Mouse (Mus musculus): ENCODE results near the gene Exoc3l.
"Not testable (repeated sequence)": the region's sequence is repeated elsewhere in the genome, so short reads cannot be mapped to it uniquely, and the experiment has no call there.

The Exoc3l gene

DNA sequence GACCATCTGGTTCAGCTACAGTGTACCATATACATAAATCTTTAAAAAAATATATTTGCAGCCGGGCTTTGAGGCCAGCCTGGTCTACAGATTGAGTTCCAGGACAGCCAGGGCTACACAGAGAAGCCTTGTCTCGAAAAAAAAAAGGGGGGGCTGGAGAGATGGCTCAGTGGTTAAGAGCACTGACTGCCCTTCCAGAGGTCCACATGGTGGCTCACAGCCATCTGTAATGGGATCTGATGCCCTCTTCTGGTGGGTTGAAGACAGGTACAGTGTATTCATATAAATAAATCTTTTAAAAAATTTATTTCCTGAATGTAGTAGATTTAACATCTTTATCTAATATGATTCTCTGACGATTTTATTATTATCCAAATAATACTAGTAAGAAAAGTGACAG lies 4.1 kb downstream of the Exoc3l start:
- not testable (repeated sequence) for DNase-seq (ENCODE audit: low spot score)

DNA sequence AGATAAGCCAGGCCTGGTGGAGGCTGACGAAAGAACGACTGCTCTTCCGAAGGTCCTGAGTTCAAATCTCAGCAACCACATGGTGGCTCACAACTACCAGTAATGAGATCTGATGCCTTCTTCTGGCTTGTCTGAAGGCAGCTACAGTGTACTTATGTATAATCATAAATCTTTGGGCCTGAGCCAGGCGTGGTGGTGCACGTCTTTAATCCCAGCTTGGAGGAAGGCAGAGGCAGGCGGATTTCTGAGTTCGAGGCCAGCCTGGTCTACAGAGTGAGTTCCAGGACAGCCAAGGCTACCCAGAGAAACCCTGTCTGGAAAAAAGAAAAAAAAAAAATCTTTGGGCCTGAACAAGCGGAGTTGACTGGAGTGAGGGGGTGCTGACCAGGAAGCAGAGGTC lies 4.5 kb downstream of the Exoc3l start:
- not testable (repeated sequence) for DNase-seq (ENCODE audit: low spot score)

DNA sequence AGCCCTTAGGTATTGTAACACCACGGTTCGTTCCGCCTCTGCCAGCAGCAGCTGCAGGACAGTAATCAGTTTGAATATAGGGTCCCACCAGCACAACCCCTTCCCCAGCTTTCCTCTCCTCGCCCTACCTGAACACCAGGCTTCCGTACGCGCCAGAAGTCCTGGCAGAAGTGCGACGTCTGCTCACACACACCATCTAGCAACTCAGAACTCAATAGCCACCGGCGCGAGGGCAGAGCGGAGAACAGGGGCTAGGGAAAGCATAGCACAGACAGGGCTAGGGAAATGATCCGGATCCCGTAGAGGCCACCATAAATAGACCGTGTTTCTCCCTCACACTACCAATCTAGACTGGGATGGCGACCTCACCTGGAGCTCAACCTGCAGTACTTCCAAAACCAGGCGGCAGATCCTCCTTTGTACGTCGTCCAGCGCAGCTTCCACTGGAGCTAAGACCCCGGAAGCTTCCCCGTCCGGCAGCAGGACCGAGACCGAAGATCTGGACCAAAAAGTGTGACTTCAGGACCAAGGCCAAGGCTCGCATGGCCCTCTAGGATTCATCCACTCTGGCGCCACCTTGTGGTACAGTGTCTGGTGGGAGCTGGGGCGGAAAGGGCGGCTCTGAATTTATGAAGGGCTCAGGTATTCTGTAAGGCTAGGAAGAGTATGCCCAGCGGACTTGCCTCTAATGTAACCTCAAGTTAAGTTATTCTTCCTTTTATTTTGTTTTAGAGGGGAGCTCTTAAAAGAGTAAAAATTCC lies 5.2 kb downstream of the Exoc3l start:
- peak; percentile 86 for DNase-seq (ENCODE audit: low spot score)

DNA sequence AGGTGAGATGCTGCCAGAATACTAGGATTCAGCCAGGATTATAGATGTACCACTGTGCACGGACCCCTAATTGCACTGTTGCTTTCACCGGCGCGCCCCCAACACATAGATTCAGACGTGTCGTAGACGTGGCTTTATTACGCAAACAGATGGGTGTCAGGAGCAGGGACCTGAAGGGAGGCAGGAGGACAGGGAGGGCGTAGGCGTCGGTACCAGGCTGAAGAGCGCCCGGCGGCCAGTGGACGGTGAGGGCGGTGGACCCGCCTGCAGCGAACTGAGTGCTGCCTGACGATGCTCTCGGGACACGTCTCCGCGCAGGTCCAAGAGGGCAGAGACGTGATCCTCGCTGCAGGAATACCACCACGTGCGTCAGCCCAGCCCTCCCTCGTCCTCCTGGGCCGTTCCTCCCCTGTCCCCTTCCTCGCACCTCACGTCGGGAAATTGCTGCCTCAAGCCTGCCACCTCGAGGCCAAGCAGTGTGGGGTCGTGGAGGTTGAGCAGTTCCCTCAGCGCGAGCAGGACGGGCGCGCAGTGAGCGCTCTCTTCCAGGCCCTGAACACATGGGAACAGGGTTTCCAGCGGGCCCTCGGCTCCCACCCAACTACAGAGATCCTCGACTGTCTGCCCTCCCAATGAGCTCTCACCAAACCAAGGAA lies 6.0 kb downstream of the Exoc3l start, which contains the start of gene 4931428F04Rik:
Gene 4931428F04Rik (minus strand): TSS at position 60 of the 656 bp plus-strand sequence.
- DNase-seq (ENCODE audit: low spot score) = no peak

DNA sequence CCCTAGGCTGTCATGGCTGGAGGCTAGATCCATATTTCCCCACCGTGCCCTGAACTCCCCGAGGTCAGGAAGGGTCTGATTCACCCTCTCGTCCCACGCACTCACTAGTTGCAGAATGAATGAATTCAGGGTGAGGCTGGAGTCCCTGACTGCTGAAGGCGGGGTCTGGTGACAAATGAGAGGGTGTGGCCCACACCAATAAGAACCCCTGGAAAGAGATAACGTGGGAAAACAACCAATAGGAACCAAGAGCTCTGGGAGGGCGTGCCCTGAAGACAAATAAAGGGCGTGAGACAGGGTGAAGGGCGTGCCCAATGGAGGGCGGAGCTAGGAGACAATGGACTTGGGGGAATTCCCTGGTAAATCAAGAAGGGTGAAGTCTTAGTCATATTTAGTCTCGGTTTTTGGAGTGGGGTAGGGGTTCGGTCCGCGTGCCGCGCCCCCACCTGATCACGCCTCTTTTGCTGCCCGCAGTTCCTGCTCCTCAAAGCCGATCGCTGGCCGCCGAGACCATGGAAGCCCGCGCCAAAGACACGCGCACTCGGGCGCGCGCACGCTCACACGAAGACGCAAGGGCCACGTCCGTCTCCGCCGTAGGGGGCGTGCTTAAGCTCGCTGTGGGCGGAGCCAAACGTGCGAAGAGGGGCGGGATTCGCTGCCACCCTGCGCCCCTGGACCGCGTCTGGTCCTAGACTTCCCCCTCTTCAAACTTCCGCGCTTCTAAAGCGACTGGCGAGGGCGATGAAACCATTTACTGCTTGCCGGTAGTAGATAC lies 6.8 kb downstream of the Exoc3l start:
- DNase-seq (ENCODE audit: low spot score) = peak; percentile 91

DNA sequence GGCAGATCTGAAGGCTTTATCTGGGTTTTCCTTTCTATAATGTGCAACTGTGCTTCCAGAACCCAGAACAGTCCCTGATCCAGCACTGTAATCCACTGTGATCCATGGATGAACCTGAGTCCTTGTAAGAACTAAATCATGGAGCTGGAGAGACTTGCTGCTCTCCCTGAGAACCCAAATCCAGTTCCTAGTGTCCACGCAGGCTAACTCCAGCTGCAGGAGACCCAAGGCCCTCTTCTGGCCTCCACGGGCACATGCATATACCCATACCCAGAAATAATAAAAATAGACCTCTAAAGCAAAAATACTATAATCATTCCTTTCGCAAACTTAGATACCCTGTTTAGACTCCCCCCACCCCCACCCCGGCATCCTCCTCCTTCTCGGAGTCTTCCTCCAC lies 7.7 kb downstream of the Exoc3l start:
- no peak for DNase-seq (ENCODE audit: low spot score)

DNA sequence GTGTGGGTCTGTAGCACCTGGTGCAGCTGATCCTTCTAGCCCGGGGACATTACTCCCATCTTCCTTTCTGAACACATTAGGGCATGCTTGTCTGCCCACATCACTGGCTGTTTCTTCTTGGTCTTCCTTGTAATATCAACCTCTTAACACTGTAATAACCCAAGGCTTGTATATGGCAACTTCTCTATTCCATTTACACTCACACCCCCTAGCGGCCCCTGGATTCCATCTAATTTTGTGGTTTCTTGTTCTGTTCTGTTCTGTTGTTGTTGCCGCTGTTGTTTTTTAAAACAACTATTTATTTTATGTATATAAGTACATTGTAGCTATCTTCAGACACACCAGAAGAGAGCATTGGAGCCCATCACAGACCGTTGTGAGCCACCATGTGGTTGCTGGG lies 9.0 kb downstream of the Exoc3l start:
- no peak for DNase-seq (ENCODE audit: low spot score)

DNA sequence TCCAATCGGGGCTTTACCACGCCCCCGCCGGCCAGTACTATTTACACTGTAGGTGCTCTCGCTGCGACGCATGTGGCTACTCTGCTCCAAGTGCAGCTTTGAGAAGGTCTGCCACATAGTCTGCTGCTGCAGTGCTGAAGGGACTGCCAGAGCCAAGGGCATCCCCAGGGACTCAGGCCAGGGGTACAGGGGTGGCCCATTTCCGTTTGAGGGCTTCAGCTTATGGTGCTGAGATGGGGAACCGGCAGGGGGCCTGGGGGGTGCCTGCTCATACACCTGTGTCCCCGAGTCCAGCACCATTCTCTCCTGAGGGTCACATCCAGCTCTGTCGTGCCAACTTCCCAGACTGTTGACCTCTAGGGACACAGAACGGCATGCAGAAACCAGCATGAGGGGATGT lies 10.4 kb downstream of the Exoc3l start:
- DNase-seq (ENCODE audit: low spot score) = peak; percentile 8

DNA sequence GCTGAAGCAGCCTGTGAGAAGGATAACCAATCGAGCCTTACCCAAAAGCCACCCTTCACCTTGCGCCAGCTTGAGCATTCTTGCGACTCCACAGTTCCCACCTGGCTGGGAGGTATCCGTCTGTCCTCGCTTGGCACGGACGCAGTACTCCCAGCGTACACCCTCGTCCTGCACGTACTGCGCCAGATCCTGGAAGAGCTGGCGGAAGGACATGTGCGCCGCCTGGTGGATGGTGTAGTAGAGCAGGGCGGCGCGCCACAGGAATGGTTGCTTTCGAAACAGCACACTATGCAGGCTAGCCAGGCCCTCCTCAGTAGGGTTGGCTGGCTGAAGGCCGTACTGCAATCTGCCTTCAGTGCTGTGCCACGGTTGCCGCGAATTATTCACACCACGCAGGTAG lies 12.8 kb downstream of the Exoc3l start:
- DNase-seq (ENCODE audit: low spot score) = peak; percentile 53

DNA sequence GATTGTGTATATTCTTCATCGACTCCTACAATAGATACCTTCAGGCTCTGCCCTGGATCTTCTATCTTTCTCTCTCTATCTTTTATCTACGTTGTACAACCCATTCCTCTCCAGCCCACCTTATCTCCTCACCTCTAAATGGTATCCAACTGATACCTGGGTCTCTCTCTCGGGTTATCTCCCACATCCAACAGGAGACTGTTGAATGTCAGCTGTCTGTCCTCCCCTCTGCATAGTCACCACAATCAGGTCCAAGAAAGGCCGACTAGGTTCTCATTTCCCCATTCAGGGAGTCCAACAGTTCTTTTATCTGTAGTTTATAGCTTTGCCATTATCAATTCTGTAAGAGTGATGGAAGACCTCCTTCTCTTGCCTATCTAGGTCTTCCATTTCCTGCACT lies 13.7 kb downstream of the Exoc3l start:
- no peak for DNase-seq (ENCODE audit: low spot score)

DNA sequence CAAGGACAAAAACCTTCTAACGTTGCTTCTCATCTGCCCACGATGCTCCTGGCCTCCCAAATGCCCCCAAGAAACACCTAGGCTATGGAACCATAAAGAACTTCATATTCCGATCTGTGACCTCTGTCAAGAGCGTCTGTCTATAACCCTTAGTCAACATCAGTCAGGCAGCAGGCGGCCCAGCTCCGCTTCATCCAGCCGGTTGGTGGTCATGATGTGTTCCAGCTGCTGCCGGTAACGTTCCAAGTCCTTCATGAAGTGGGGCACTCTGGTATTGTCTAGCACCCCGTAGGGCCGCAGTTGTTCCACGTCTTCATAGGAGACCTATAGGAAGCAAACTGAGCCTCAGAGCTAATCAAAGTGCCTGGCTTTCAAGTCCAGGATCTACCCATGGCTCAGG lies 14.1 kb downstream of the Exoc3l start:
- no peak for DNase-seq (ENCODE audit: low spot score)

DNA sequence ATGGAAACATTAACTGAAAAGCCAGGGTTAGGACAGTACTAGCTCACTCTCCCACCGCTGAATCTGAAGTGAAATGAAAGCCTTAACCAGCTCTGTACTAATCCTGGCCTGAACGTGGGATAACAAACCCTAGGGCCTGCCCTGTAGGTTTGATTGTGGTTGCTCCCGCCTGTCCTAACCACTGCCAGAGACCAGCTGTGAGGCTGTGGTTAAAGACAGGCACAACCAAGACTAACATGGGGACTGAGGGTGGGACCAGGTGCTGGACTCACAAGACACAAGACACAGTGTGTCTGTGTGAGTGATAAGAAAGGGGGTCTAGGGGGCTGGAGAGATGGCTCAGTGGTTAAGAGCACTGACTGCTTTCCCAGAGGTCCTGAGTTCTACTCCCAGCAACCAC lies 15.3 kb downstream of the Exoc3l start:
- DNase-seq (ENCODE audit: low spot score) = no peak

DNA sequence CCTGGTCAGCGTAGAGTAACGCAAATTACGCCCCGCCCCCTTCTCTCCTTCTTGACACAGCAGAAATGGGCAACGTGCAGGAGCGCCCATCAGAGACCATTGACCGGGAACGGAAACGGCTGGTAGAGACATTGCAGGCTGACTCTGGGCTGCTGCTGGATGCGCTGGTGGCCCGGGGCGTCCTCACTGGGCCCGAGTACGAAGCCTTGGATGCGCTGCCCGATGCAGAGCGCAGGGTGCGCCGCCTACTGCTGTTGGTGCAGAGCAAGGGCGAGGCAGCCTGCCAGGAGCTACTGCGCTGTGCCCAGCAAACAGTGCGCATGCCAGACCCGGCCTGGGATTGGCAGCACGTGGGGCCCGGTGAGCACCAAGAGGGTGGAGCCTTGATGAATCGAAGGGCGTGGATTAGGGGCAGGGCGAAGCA lies 17.0 kb downstream of the Exoc3l start:
- DNase-seq (ENCODE audit: low spot score) = peak; percentile 73

DNA sequence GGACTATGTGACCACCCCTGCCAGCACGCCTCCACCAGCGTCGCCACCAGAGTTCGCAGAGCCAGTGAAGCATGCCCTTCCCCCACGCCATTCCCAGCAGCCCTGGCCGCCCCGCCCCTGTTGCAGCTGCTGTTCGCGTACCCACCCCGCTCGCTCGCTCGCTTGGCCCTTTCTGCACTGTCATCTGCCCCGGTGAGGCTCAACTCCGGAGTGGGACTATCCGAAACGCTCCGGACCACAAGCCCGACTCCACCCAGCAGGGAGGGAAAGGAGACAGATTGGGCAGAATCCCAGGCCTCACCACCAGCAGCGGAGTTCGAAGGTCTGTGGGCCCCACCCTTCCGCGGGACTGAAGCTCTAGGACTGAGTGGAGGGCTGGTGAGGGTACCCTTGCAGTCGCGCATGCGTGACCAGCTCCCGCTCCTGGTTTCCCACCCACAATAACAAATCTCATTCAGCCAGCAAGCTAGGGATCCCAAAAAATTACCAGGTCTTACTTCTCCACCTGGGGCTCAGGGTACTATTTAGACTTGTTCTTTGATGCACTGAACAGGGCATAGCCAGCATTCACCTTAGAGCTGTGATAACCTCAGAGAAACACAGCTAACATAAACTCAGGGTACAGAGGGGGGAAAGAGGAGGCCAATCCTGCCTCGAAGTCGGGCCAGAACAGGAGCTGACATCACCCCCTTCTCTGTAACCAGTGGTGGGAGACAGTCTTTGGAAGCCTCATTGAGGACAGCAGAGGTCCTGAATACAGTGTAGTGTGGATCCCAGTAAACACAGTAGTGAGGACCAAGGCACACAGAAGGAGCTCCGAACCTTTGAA lies 19.4 kb downstream of the Exoc3l start:
- DNase-seq (ENCODE audit: low spot score) = peak; percentile 28

DNA sequence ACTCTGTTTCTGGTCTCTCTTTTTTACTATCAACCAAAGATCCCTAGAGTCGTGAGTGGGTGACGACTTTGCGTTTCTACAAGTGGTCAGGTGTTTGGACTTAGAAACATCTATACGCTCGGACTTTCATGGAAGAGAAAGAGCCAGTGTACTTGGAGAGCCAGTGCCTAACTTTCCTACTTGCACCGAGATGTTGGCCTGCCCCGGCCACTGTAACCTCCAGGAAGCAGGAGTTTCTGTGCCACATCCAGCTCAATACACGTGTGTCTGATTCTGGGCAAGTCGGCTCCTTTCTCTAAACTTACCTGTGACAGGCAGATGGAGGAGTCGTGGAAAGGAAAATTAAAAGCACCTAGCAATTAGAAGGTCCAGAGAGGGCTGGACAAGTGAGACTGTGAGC lies 20.1 kb downstream of the Exoc3l start, which contains the start of gene Nol3:
Gene Nol3 (plus strand): TSS at position 301 of the 400 bp plus-strand sequence.
- DNase-seq (ENCODE audit: low spot score) = no peak

DNA sequence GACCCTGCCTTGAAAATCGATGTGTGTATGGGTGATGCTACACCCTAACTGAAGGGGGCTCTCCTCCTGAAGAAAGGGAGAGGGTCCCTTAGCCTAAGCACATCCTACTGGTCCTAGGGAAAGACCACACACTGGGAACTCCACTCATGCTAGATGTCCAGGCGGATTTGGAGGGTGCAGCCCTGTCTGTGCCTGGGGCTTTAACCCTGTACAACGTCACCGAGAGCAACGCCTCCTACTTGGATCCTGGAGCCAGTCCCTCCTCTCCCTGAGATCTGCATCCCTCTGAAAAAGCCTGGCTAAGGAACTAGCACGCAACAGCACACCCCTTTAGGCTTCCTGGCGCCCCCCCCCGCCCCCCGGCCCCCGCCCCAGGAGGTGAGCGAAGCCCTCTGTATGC lies 20.5 kb downstream of the Exoc3l start:
- no peak for DNase-seq (ENCODE audit: low spot score)

DNA sequence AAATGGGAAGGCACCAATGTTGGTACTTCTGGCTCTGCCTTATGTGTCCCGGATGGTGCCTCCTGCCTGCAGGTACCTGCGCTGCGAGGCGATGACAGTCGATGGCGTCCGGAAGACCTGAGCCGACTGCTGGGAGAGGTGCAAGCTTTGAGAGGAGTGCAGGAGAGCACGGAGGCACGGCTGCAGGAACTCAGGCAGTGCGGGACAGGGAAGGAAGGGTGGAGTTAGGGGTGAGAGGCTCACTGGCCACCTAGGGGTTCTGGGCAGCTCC lies 25.1 kb downstream of the Exoc3l start:
- DNase-seq (ENCODE audit: low spot score) = peak; percentile 11

DNA sequence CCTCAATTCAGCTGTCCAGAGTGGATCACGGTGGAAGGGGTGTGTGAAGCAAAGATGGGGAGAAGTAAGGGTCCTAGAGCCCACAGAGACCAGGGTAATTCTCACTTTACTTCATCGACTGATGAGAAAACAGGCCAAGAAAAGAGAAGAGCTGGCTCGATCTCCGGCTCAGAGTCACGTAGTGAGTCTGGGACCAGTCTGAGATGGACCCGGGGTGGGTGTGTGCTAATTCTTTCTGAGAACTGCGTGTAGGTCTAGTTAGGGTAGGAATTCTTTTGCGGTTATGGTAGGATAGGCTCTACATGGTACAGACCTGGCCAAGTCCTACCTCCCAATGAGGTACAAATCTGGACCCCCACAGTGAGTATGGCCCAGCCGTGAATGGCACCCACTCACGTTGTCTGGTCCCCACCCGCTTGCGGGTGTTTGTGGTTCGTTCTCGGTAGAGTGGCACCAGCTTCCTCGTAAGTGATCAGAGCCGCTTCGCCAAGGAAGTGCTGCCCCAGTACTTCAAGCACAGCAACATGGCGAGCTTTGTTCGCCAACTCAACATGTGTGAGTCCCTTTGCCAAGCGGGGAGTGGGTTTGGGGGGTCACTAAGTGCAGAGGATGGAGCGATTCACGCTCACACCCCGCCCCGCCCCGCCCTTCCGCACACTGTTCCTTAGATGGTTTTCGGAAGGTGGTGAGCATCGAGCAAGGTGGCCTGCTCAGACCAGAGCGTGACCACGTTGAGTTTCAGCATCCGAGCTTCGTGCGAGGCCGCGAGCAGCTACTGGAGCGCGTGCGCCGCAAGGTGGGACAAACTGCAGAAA lies 25.6 kb downstream of the Exoc3l start:
- DNase-seq (ENCODE audit: low spot score) = peak; percentile 4

DNA sequence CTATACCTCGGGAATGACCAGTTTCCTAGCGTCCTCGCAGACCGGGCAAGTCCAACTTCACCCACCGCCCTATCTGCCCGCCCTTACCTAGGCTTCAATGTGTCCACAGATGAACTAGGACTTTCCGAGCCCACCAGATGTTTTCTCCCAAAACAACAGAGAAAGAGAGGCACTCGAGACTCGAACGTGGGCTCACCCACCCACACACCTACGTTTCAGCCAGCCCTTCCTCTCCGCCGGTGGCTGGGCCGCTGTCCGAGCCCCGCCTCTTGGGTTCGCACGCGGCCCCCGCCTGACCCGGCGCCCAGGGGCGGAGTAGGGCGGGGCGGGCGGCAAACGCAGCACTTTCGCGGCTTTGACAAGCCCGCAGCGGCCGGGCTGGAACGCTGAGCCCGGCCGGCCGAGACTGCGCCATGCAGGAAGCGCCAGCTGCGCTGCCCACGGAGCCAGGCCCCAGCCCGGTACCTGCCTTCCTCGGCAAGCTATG lies 26.4 kb downstream of the Exoc3l start, which contains the start of gene Hsf4:
Gene Hsf4 (plus strand): TSS at position 341 of the 487 bp plus-strand sequence.
- DNase-seq (ENCODE audit: low spot score) = peak; percentile 31

DNA sequence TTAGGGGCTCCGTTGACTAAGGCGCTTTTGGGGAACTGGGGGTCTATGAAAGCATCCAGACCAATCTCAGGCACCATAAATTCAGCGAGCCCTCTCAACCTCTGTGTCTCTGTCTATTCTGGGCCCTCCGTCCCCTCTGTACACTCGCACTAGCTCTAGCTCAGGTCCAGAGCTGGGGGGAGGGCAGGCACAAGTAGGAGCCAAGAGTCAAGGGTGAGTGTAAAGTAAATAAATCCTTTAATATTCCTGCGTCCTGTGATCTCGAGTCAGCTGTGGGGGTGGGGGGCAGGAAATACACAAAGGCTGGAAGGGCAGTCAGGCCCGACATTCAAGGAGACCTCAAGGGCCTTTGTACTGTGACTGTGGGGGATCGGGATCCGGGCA lies 26.8 kb downstream of the Exoc3l start:
- no peak for DNase-seq (ENCODE audit: low spot score)
